Mouse (Mus musculus) C2C12 (cell line): ENCODE results near the gene Proca1.

Experiments
- CTCF ChIP-seq: IDR thresholded peaks from one replicate; pipeline ENCODE4 v1.5.1; 2011; ENCODE audit not compliant: control insufficient read depth, insufficient read depth, insufficient read length
- FOSL1 ChIP-seq: IDR thresholded peaks from one replicate; pipeline ENCODE4 v1.8.0; 2011; ENCODE audit warnings: mild to moderate bottlenecking, low read length; ENCODE audit not compliant: poor library complexity, insufficient read depth, severe bottlenecking
- MAX ChIP-seq: IDR thresholded peaks from one replicate; pipeline ENCODE4 v1.6.1; 2011; ENCODE audit warnings: mild to moderate bottlenecking, control low read depth
- MYOG ChIP-seq: IDR thresholded peaks from one replicate; pipeline ENCODE4 v1.6.1; 2011; ENCODE audit not compliant: control insufficient read depth, insufficient read length; ENCODE audit errors: extremely low read depth
- USF1 ChIP-seq: IDR thresholded peaks from one replicate; pipeline ENCODE4 v1.6.1; 2011; ENCODE audit warnings: low read depth, mild to moderate bottlenecking, control low read depth, moderate library complexity

- TF ChIP-seq FOSL1, result no peak
- TF ChIP-seq CTCF, result no peak
- no peak for TF ChIP-seq MAX
- no peak for TF ChIP-seq USF1
- no peak for TF ChIP-seq MYOG
These were observed 22.9 kb upstream of the Proca1 start for GRCm38 (mm10) chr11:78170306-78170705.
